Mouse (Mus musculus) olfactory bulb, adult 2 months (tissue): Measurements from ENCODE around the gene Med25. TPM values are rescaled to one million over a fixed set of nuclear protein-coding genes. Genes with fewer than 3 reads are reported as not detected.

ENCODE experiments used
- H3K27ac ChIP-seq: fragments of 200-500 bp; 2 replicates; pipeline ENCODE4 v1.5.1; 2012; ENCODE audit warnings: low read depth, low read length; ENCODE audit not compliant: insufficient read depth
- H3K4me1 ChIP-seq: fragments of 200-500 bp; 2 replicates; pipeline ENCODE4 v1.6.1; 2012; ENCODE audit warnings: low read length; ENCODE audit not compliant: control insufficient read depth, insufficient read depth
- H3K4me3 ChIP-seq: fragments of 200-500 bp; 2 replicates; pipeline ENCODE4 v1.5.1; 2012; ENCODE audit warnings: mild to moderate bottlenecking, low read depth, low read length, moderate library complexity; ENCODE audit not compliant: insufficient read depth
- CTCF ChIP-seq: fragments of 200-500 bp; IDR thresholded peaks from 2 replicates; pipeline ENCODE4 v1.5.1; 2012; ENCODE audit warnings: low read depth, mild to moderate bottlenecking, low read length, moderate library complexity; ENCODE audit not compliant: insufficient read depth
- POLR2A ChIP-seq: fragments of 200-500 bp; IDR thresholded peaks from 2 replicates; pipeline ENCODE4 v1.6.1; 2012; ENCODE audit warnings: mild to moderate bottlenecking, low read depth, low read length, moderate library complexity; ENCODE audit not compliant: insufficient read depth
- WGBS: fragments of 180-500 bp; shearing (Covaris S2); methylation state at CpG from one replicate; pipeline ENCODE4 v1.1.7; 2018; 5-methylcytosine and 5-hydroxymethylcytosine counted together
- polyA plus RNA-seq: library from polyadenylated mRNA; stranded (reverse); fragments of >200 nt; gene quantifications from 2 replicates; pipeline ENCODE4 v1.2.4, GENCODE M21; 2012; ENCODE audit warnings: low replicate concordance; ENCODE audit not compliant: missing spikeins, insufficient read depth, insufficient read length

Med25 gene
- polyA plus RNA-seq, 1 experiment, result not detected

- Histone ChIP-seq H3K27ac (peak within 1 kb of the TSS; percentile 98), H3K4me1 (peaks cover 35% of the 10 kb centered on the region), H3K4me3 (peak within 1 kb of the TSS; percentile 76)
- under 1% methylated on average over 34 of the region's 34 CpGs for WGBS
- TF ChIP-seq CTCF (peak; percentile 60), POLR2A (no peak; the same call in 1 of the 2 replicates)
These were observed 3.3 kb upstream of the Med25 start, which contains the start of gene Fuz for GRCm38 (mm10) chr7:44895593-44896434. TSS of gene Fuz (plus strand) at chr7:44896079.

GRCm38 (mm10) chr7:44895206-44895592, 2.7 kb upstream of the Med25 start:
- 13% methylated on average over 7 of the region's 7 CpGs for WGBS
- H3K4me3 ChIP-seq, result peak overlapping the region; percentile 15; the same call in 1 of the 2 replicates
- TF ChIP-seq CTCF (no peak), POLR2A (no peak)
- peak overlapping the region; percentile 98 for H3K27ac ChIP-seq
- peaks cover 40% of the 10 kb centered on the region for H3K4me1 ChIP-seq

- WGBS, result 90% methylated on average over 3 of the region's 3 CpGs
- no peak overlapping the region for H3K27ac ChIP-seq
- TF ChIP-seq CTCF, result no peak
- TF ChIP-seq POLR2A, result no peak
- H3K4me3 ChIP-seq, result no peak overlapping the region
- H3K4me1 ChIP-seq, result peaks cover 46% of the 10 kb centered on the region
These were observed 1.7 kb upstream of the Med25 start for GRCm38 (mm10) chr7:44894175-44894574.

- Histone ChIP-seq H3K27ac (peak overlapping the region; percentile 72), H3K4me1 (peaks cover 46% of the 10 kb centered on the region), H3K4me3 (no peak overlapping the region)
- TF ChIP-seq CTCF (no peak), POLR2A (no peak)
- WGBS, result 3% methylated on average over 8 of the region's 8 CpGs
These were observed 685 bp upstream of the Med25 start for GRCm38 (mm10) chr7:44893197-44893596.

- peak overlapping the region; percentile 73 for H3K4me3 ChIP-seq
- WGBS, result 3% methylated on average over 6 of the region's 6 CpGs
- H3K27ac ChIP-seq, result no peak overlapping the region
- H3K4me1 ChIP-seq, result peaks cover 38% of the 10 kb centered on the region
- TF ChIP-seq CTCF (no peak), POLR2A (no peak)
These were observed 901 bp downstream of the Med25 start for GRCm38 (mm10) chr7:44891611-44892010.

GRCm38 (mm10) chr7:44890737-44891136, 1.8 kb downstream of the Med25 start:
- 9% methylated on average over 4 of the region's 4 CpGs for WGBS
- Histone ChIP-seq H3K27ac (no peak overlapping the region), H3K4me1 (peaks cover 39% of the 10 kb centered on the region), H3K4me3 (peak overlapping the region; percentile 73)
- no peak for TF ChIP-seq POLR2A
- no peak for TF ChIP-seq CTCF

- WGBS, result 84% methylated on average over 7 of the region's 7 CpGs
- Histone ChIP-seq H3K4me3 (no peak overlapping the region), H3K4me1 (peaks cover 42% of the 10 kb centered on the region), H3K27ac (no peak overlapping the region)
- TF ChIP-seq CTCF (no peak), POLR2A (no peak)
These were observed 2.3 kb downstream of the Med25 start for GRCm38 (mm10) chr7:44890180-44890579.

GRCm38 (mm10) chr7:44888256-44889105, 4.0 kb downstream of the Med25 start:
- 35% methylated on average over 13 of the region's 13 CpGs for WGBS
- Histone ChIP-seq H3K4me1 (peaks cover 43% of the 10 kb centered on the region), H3K4me3 (no peak overlapping the region), H3K27ac (peak overlapping the region; percentile 24; the same call in 1 of the 2 replicates)
- TF ChIP-seq POLR2A (no peak), CTCF (no peak)
